Mouse (Mus musculus) kidney, adult 2 months (tissue): ENCODE measurements around the gene Trim14. TPM values are rescaled to one million over a fixed set of nuclear protein-coding genes. Genes with fewer than 3 reads are reported as not detected.

ENCODE experiments used
- DNase-seq: peaks from one replicate; pipeline ENCODE4 v3.0.0; 2021
- H3K27ac ChIP-seq: fragments of 200-500 bp; 2 replicates; pipeline ENCODE4 v1.5.1; 2012; ENCODE audit warnings: low read depth, low read length, control low read depth, inconsistent platforms; ENCODE audit not compliant: insufficient read depth
- H3K27me3 ChIP-seq: fragments of 200-500 bp; replicated peaks from 2 replicates; pipeline ENCODE4 v1.6.1; 2012; ENCODE audit warnings: mild to moderate bottlenecking, moderate library complexity, low read length, inconsistent platforms; ENCODE audit not compliant: control insufficient read depth, insufficient read depth
- H3K36me3 ChIP-seq: fragments of 200-500 bp; 2 replicates; pipeline ENCODE4 v1.6.1; 2012; ENCODE audit warnings: mild to moderate bottlenecking, moderate library complexity, low read length, inconsistent platforms; ENCODE audit not compliant: control insufficient read depth, insufficient read depth
- H3K4me1 ChIP-seq: fragments of 200-500 bp; 2 replicates; pipeline ENCODE4 v1.6.1; 2011; ENCODE audit warnings: low read length; ENCODE audit not compliant: control insufficient read depth, insufficient read depth
- H3K4me3 ChIP-seq: fragments of 200-500 bp; 2 replicates; pipeline ENCODE4 v1.5.1; 2011; ENCODE audit warnings: mild to moderate bottlenecking, low read depth, low read length, control low read depth; ENCODE audit not compliant: insufficient read depth
- CTCF ChIP-seq: fragments of 200-500 bp; conservative IDR thresholded peaks from 2 replicates; pipeline ENCODE4 v1.5.1; 2011; ENCODE audit warnings: low read depth, mild to moderate bottlenecking, control low read depth, low read length, moderate library complexity, mixed read lengths; ENCODE audit not compliant: insufficient read depth, insufficient read length
- POLR2A ChIP-seq: fragments of 200-500 bp; IDR thresholded peaks from one replicate; pipeline ENCODE4 v1.6.1; 2011; ENCODE audit warnings: low read depth, low read length, control low read depth
- WGBS: fragments of 180-500 bp; shearing (Covaris S2); methylation state at CpG from one replicate; pipeline ENCODE4 v1.1.7; 2018; 5-methylcytosine and 5-hydroxymethylcytosine counted together
- polyA plus RNA-seq: library from polyadenylated mRNA; depleted of rRNA; stranded (reverse); fragments of >200 nt; gene quantifications from 2 replicates; pipeline ENCODE4 v1.2.3, GENCODE M21; 2012

The Trim14 gene
- polyA plus RNA-seq, 1 experiment = 2.6 TPM

GRCm38 (mm10) chr4:46549979-46550378, 14.0 kb upstream of the Trim14 start:
- no peak for TF ChIP-seq POLR2A
- TF ChIP-seq CTCF = no peak
- Histone ChIP-seq H3K27me3 (no peaks in the 10 kb centered on the region), H3K4me1 (no peaks in the 10 kb centered on the region), H3K27ac (no peak overlapping the region), H3K36me3 (no peaks in the 10 kb centered on the region), H3K4me3 (no peak overlapping the region)
- 86% methylated on average over 10 of the region's 10 CpGs for WGBS
- DNase-seq = no peak

GRCm38 (mm10) chr4:46546709-46547108, 10.8 kb upstream of the Trim14 start:
- no peaks in the 10 kb centered on the region for H3K36me3 ChIP-seq
- no peaks in the 10 kb centered on the region for H3K4me1 ChIP-seq
- no peak for TF ChIP-seq CTCF
- TF ChIP-seq POLR2A = no peak
- no peak overlapping the region for H3K27ac ChIP-seq
- H3K27me3 ChIP-seq = no peaks in the 10 kb centered on the region
- no peak overlapping the region for H3K4me3 ChIP-seq
- WGBS = 50% methylated on average over 6 of the region's 6 CpGs
- no peak for DNase-seq

DNA sequence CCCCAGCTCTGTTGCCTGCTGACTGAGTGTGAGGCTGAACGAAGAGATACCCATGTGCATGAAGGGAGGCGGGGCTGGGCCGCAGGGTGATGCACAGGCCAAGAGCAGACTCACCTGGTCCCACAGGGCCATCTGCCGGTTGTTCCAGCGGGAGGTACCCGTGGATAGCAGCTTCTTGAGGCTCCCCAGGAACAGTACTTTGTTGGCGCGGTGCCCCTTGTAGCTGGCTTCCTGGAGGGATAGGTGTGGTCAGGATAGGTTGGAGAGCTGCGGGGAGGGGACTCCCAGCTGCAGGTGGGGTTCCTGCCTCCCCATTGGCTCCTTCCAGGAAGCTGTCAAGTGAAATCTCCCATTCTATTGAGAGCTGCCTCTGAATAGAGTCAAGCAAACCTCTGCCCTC, 9.6 kb upstream of the Trim14 start:
- Histone ChIP-seq H3K27me3 (no peaks in the 10 kb centered on the region), H3K36me3 (no peaks in the 10 kb centered on the region), H3K27ac (no peak overlapping the region), H3K4me3 (no peak overlapping the region), H3K4me1 (no peaks in the 10 kb centered on the region)
- 31% methylated on average over 9 of the region's 9 CpGs for WGBS
- peak; percentile 29 for DNase-seq
- TF ChIP-seq CTCF (peak; percentile 58), POLR2A (no peak)

GRCm38 (mm10) chr4:46544313-46544712, 8.4 kb upstream of the Trim14 start:
- H3K4me1 ChIP-seq = no peaks in the 10 kb centered on the region
- no peaks in the 10 kb centered on the region for H3K27me3 ChIP-seq
- H3K4me3 ChIP-seq = no peak overlapping the region
- TF ChIP-seq CTCF (peak; percentile 37; the same call in 1 of the 2 replicates), POLR2A (no peak)
- WGBS = 27% methylated on average over 1 of the region's 1 CpGs
- no peaks in the 10 kb centered on the region for H3K36me3 ChIP-seq
- no peak for DNase-seq
- no peak overlapping the region for H3K27ac ChIP-seq

DNA sequence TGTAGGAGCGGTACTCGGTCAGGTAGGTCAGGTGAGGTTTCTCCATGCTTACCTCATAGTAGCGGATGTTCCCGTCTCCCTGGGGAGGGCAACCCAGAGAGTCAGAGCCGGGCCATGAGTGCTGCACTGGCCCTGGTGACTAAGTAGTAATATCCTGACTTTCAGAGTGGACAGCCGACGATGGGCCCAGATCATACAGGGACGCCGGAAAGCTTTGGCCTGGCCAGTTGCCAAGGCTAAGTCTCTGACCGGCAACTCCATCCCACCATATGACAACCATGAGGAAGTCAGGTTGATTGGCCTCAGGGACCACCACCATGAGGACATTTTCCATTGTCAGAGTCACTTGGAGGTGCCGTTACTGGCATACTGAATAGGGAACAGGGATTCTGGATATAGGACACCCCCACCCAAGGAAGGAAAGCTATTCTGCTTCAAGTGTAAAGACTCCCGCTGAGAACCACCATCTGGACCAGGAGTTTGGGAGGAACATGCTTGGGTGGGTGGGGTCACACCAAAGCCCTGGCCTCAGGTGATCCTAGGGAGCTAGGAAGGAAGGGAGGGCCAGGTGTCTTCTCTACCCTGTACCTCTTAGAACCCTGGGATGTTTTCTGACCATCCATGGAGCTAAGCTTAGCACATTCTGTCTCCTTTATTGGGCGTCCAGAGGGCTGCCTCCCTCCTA, 7.6 kb upstream of the Trim14 start:
- H3K27ac ChIP-seq = no peak overlapping the region
- no peaks in the 10 kb centered on the region for H3K27me3 ChIP-seq
- no peak overlapping the region for H3K4me3 ChIP-seq
- H3K4me1 ChIP-seq = no peaks in the 10 kb centered on the region
- no peak for DNase-seq
- no peaks in the 10 kb centered on the region for H3K36me3 ChIP-seq
- TF ChIP-seq CTCF (no peak), POLR2A (no peak)
- 90% methylated on average over 13 of the region's 13 CpGs for WGBS

DNA sequence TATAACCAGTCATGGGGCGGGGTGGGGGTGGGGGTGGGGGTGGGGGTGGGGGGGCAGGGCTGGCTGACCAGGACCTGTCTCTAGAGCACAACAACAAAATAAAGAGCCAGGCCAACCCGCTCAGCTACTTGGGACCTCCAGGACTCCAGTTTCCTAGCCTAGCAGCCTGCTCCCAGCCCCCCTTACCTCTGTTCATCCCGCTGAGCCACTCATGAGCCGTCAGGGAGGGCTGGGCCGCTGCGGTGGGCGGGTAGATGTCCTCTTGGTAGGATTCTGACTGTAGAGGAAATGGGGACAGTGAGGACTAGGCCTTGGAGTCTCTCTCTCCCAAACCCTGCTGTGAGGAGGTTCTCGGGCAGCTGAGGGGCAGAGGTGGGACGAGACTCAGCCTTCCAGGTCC, 5.8 kb upstream of the Trim14 start:
- no peaks in the 10 kb centered on the region for H3K27me3 ChIP-seq
- H3K4me3 ChIP-seq = no peak overlapping the region
- DNase-seq = no peak
- no peaks in the 10 kb centered on the region for H3K4me1 ChIP-seq
- H3K27ac ChIP-seq = no peak overlapping the region
- TF ChIP-seq POLR2A (no peak), CTCF (no peak)
- no peaks in the 10 kb centered on the region for H3K36me3 ChIP-seq
- WGBS = 73% methylated on average over 9 of the region's 9 CpGs

DNA sequence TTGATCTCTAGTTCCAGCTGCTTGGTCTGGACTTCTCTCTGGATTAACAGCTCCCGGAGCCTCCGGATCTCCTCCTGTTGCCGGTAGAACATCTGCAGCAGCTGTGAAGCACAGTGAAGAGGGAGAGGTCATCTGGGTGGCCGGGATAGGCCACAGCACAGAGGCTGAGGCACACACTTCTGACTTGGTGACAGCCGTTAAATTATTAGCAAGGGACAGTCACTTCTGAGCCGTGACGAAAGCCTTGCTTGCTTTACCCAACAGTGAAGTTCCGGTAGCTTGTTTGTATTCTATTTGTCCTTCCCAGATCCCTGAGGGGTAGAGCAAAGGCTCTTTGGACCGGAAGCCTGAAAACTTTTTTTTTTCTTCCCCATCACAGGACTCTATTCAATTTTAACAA, 3.2 kb upstream of the Trim14 start:
- no peaks in the 10 kb centered on the region for H3K27me3 ChIP-seq
- no peaks in the 10 kb centered on the region for H3K36me3 ChIP-seq
- no peak overlapping the region for H3K4me3 ChIP-seq
- no peak for DNase-seq
- no peaks in the 10 kb centered on the region for H3K4me1 ChIP-seq
- no peak for TF ChIP-seq POLR2A
- TF ChIP-seq CTCF = no peak
- no peak overlapping the region for H3K27ac ChIP-seq
- WGBS = 27% methylated on average over 9 of the region's 9 CpGs
